Mouse (Mus musculus) gastrocnemius, postnatal 14 days (tissue): ENCODE results near the gene Lipn. TPM values are rescaled to one million over a fixed set of nuclear protein-coding genes. Genes with fewer than 3 reads are reported as not detected.

Experiments used
- DNase-seq: peaks from one replicate; pipeline ENCODE4 v3.0.0; 2021; ENCODE audit warnings: mixed read lengths
- intact Hi-C: fragments of 180-260 bp; cut with DNase I; formaldehyde crosslinking; loops from one replicate; pipeline ENCODE4 v1.15.1; 2025; ENCODE audit warnings: low total_unique reads
- long read RNA-seq, 2 experiments: library from polyadenylated mRNA; stranded (forward); transcript quantifications; one replicate each; pipeline ENCODE4 v2.0.0; 2021
- total RNA-seq, 2 experiments: library from RNA; stranded (reverse); gene quantifications; 2 replicates each; pipeline ENCODE4 v1.2.3; 2021

The Lipn gene
- total RNA-seq = not detected
- long read RNA-seq, experiment 1 = 0 reads
- long read RNA-seq, experiment 2 = 0 reads

GRCm38 (mm10) chr19:34066779-34067472, at the start of gene Lipn:
Lipn (plus strand) TSS chr19:34067358.
- DNase-seq = no peak
- intact Hi-C loops = no loop called here

GRCm38 (mm10) chr19:34021440-34022172, 45.6 kb upstream of the Lipn start:
- DNase-seq = no peak
- intact Hi-C loops = loop anchor here (5.0 kb wide), 1 partner anchor 644 kb away; no protein-coding TSS in a partner anchor

GRCm38 (mm10) chr19:34022759-34023158, 44.4 kb upstream of the Lipn start:
- intact Hi-C loops = loop anchor here (5.0 kb wide), 1 partner anchor 645 kb away; no protein-coding TSS in a partner anchor
- DNase-seq = no peak

- intact Hi-C loops = no loop called here
Measured at GRCm38 (mm10) chr19:34039731-34040130, 27.4 kb upstream of the Lipn start.

GRCm38 (mm10) chr19:34043008-34043407, 24.1 kb upstream of the Lipn start:
- no peak for DNase-seq
- intact Hi-C loops = no loop called here

More at GRCm38 (mm10) chr19:34039731-34040130, 27.4 kb upstream of the Lipn start:
- no peak for DNase-seq

GRCm38 (mm10) chr19:34049371-34050039, 17.7 kb upstream of the Lipn start:
- intact Hi-C loops = no loop called here
- DNase-seq = no peak

- intact Hi-C loops = no loop called here
- no peak for DNase-seq
Measured at GRCm38 (mm10) chr19:34051502-34051901, 15.7 kb upstream of the Lipn start.

GRCm38 (mm10) chr19:34063547-34063946, 3.6 kb upstream of the Lipn start:
- intact Hi-C loops = no loop called here

GRCm38 (mm10) chr19:34064059-34064458, 3.1 kb upstream of the Lipn start:
- DNase-seq = no peak
- intact Hi-C loops = no loop called here

More at GRCm38 (mm10) chr19:34063547-34063946, 3.6 kb upstream of the Lipn start:
- DNase-seq = no peak

- intact Hi-C loops = no loop called here
- DNase-seq = no peak
Measured at GRCm38 (mm10) chr19:34074239-34074638, 7.1 kb downstream of the Lipn start.

- intact Hi-C loops = no loop called here
- no peak for DNase-seq
Measured at GRCm38 (mm10) chr19:34078130-34078529, 11.0 kb downstream of the Lipn start.

GRCm38 (mm10) chr19:34089011-34089680, 22.0 kb downstream of the Lipn start:
- intact Hi-C loops = no loop called here
- DNase-seq = no peak

- no peak for DNase-seq
- intact Hi-C loops = no loop called here
Measured at GRCm38 (mm10) chr19:34095381-34095780, 28.2 kb downstream of the Lipn start.

GRCm38 (mm10) chr19:34096228-34096627, 29.1 kb downstream of the Lipn start:
- no peak for DNase-seq
- intact Hi-C loops = no loop called here

- no peak for DNase-seq
- intact Hi-C loops = no loop called here
Measured at GRCm38 (mm10) chr19:34100633-34101032, 33.5 kb downstream of the Lipn start, which contains the start of gene Lipm. Lipm (plus strand) TSS chr19:34100933.

GRCm38 (mm10) chr19:34101888-34102287, 34.7 kb downstream of the Lipn start:
- DNase-seq = no peak
- intact Hi-C loops = no loop called here

- no peak for DNase-seq
- intact Hi-C loops = no loop called here
Measured at GRCm38 (mm10) chr19:34104841-34105240, 37.7 kb downstream of the Lipn start.

- DNase-seq = no peak
- intact Hi-C loops = no loop called here
Measured at GRCm38 (mm10) chr19:34119102-34119501, 51.9 kb downstream of the Lipn start.

- intact Hi-C loops = no loop called here
- DNase-seq = no peak
Measured at GRCm38 (mm10) chr19:34119653-34120052, 52.5 kb downstream of the Lipn start.
